Mouse (Mus musculus) MEL (cell line): ENCODE measurements around the gene Kcnn1. TPM values are rescaled to one million over a fixed set of nuclear protein-coding genes. Genes with fewer than 3 reads are reported as not detected.

Experiments used
- DNase-seq: peaks from one replicate; pipeline ENCODE4 v3.0.0; 2011; ENCODE audit warnings: low read depth, low spot score
- H3K27ac ChIP-seq: 2 replicates; pipeline ENCODE4 v1.5.1; 2012; ENCODE audit warnings: low read depth, mild to moderate bottlenecking, control low read depth, low read length, moderate library complexity; ENCODE audit not compliant: control insufficient read depth
- H3K27me3 ChIP-seq, 2 experiments: fragments of 150-350 bp in 1 of 2; sonication (generic) in 1 of 2; 2 replicates each; pipeline ENCODE4 v1.6.1; 2012; ENCODE audit warnings: low read length in 2 of 2, mild to moderate bottlenecking in 2 of 2, improper control_type of control experiment in 1 of 2, moderate library complexity in 1 of 2; ENCODE audit not compliant: insufficient read depth in 2 of 2, control insufficient read depth in 1 of 2
- H3K36me3 ChIP-seq, 2 experiments: 2 replicates each; pipeline ENCODE4 v1.6.1; 2012 to 2014; ENCODE audit warnings: low read length in 2 of 2, improper control_type of control experiment in 1 of 2, inconsistent platforms in 1 of 2, mild to moderate bottlenecking in 1 of 2; ENCODE audit not compliant: insufficient read depth in 2 of 2, control insufficient read depth in 1 of 2
- H3K4me1 ChIP-seq, 2 experiments: fragments of 150-350 bp in 1 of 2; sonication (generic) in 1 of 2; 2 replicates each; pipeline ENCODE4 v1.6.1; 2012; ENCODE audit warnings: low read length in 2 of 2, improper control_type of control experiment in 1 of 2, mild to moderate bottlenecking in 1 of 2; ENCODE audit not compliant: insufficient read depth in 2 of 2, control insufficient read depth in 1 of 2
- H3K4me3 ChIP-seq, 2 experiments: fragments of 150-350 bp in 1 of 2; sonication (generic) in 1 of 2; 2 replicates each; pipeline ENCODE4 v1.5.1; 2012; ENCODE audit warnings: low read depth in 2 of 2, low read length in 2 of 2, mild to moderate bottlenecking in 2 of 2, moderate library complexity in 2 of 2, control low read depth in 1 of 2, improper control_type of control experiment in 1 of 2; ENCODE audit not compliant: control insufficient read depth in 1 of 2, insufficient read depth in 1 of 2
- H3K79me2 ChIP-seq: 2 replicates; pipeline ENCODE4 v1.6.1; 2012; ENCODE audit warnings: mild to moderate bottlenecking, low read length, moderate library complexity; ENCODE audit not compliant: control insufficient read depth, poor library complexity, insufficient read depth
- H3K9ac ChIP-seq: 2 replicates; pipeline ENCODE4 v1.6.1; 2012; ENCODE audit warnings: low read depth, mild to moderate bottlenecking, control low read depth, low read length, moderate library complexity; ENCODE audit not compliant: control insufficient read depth, poor library complexity, severe bottlenecking
- H3K9me3 ChIP-seq: fragments of 150-350 bp; sonication (generic); replicated peaks from 2 replicates; pipeline ENCODE4 v1.6.1; 2012; ENCODE audit warnings: mild to moderate bottlenecking, low read length, improper control_type of control experiment, moderate library complexity; ENCODE audit not compliant: insufficient read depth
- CHD2 ChIP-seq: IDR thresholded peaks from 2 replicates; pipeline ENCODE4 v1.6.1; 2011; ENCODE audit warnings: low read length, improper control_type of control experiment
- CTCF ChIP-seq, 3 experiments: IDR thresholded peaks in 2 of 3; conservative IDR thresholded peaks in 1 of 3; 2 replicates each; pipeline ENCODE4 v1.5.1; 2011 to 2012; ENCODE audit warnings: low read length in 3 of 3, low read depth in 2 of 3, mild to moderate bottlenecking in 2 of 3, improper control_type of control experiment in 1 of 3, inconsistent platforms in 1 of 3, mixed read lengths in 1 of 3, moderate library complexity in 1 of 3; ENCODE audit not compliant: control insufficient read depth in 1 of 3, insufficient read depth in 1 of 3, poor library complexity in 1 of 3, severe bottlenecking in 1 of 3
- E2F4 ChIP-seq: IDR thresholded peaks from 2 replicates; pipeline ENCODE4 v1.6.1; 2011; ENCODE audit warnings: low read depth, low read length, improper control_type of control experiment, borderline replicate concordance
- EP300 ChIP-seq, 2 experiments: IDR thresholded peaks; 2 replicates each; pipeline ENCODE4 v1.6.1; 2011; ENCODE audit warnings: improper control_type of control experiment in 2 of 2, low read length in 2 of 2, low read depth in 1 of 2, mild to moderate bottlenecking in 1 of 2
- ETS1 ChIP-seq: IDR thresholded peaks from 2 replicates; pipeline ENCODE4 v1.6.1; 2012; ENCODE audit warnings: low read depth, mild to moderate bottlenecking, inconsistent platforms, low read length, improper control_type of control experiment, moderate library complexity
- HCFC1 ChIP-seq: IDR thresholded peaks from 2 replicates; pipeline ENCODE4 v1.6.1; 2012; ENCODE audit warnings: low read depth, mild to moderate bottlenecking, inconsistent platforms, low read length, improper control_type of control experiment, moderate library complexity
- JUND ChIP-seq: IDR thresholded peaks from 2 replicates; pipeline ENCODE4 v1.6.1; 2011; ENCODE audit warnings: low read depth, mild to moderate bottlenecking, improper control_type of control experiment, low read length
- KAT2A ChIP-seq: conservative IDR thresholded peaks from 2 replicates; pipeline ENCODE4 v1.6.1; 2012; ENCODE audit warnings: low read depth, low read length, improper control_type of control experiment, inconsistent platforms
- MAFK ChIP-seq: IDR thresholded peaks from 2 replicates; pipeline ENCODE4 v1.6.1; 2011; ENCODE audit warnings: low read depth, mild to moderate bottlenecking, low read length, improper control_type of control experiment, borderline replicate concordance
- MAX ChIP-seq: IDR thresholded peaks from 2 replicates; pipeline ENCODE4 v1.6.1; 2011; ENCODE audit warnings: low read length, improper control_type of control experiment
- MAZ ChIP-seq: IDR thresholded peaks from 2 replicates; pipeline ENCODE4 v1.6.1; 2012; ENCODE audit warnings: low read depth, mild to moderate bottlenecking, inconsistent platforms, low read length, improper control_type of control experiment
- MXI1 ChIP-seq: IDR thresholded peaks from 2 replicates; pipeline ENCODE4 v1.6.1; 2011; ENCODE audit warnings: mild to moderate bottlenecking, low read depth, low read length, improper control_type of control experiment
- MYB ChIP-seq: IDR thresholded peaks from 2 replicates; pipeline ENCODE4 v1.6.1; 2011; ENCODE audit warnings: mild to moderate bottlenecking, low read depth, low read length, improper control_type of control experiment
- MYC ChIP-seq: IDR thresholded peaks from 2 replicates; pipeline ENCODE4 v1.6.1; 2011; ENCODE audit warnings: low read depth, mild to moderate bottlenecking, low read length, improper control_type of control experiment, moderate library complexity
- NELFE ChIP-seq: IDR thresholded peaks from 2 replicates; pipeline ENCODE4 v1.6.1; 2011; ENCODE audit warnings: low read depth, low read length, improper control_type of control experiment
- NRF1 ChIP-seq: IDR thresholded peaks from 2 replicates; pipeline ENCODE4 v1.6.1; 2014; ENCODE audit warnings: low read depth, mild to moderate bottlenecking, inconsistent platforms, low read length, improper control_type of control experiment, moderate library complexity; ENCODE audit not compliant: poor library complexity, insufficient read depth, severe bottlenecking
- POLR2A ChIP-seq, 2 experiments: IDR thresholded peaks; 2 replicates each; pipeline ENCODE4 v1.6.1; 2011 to 2012; ENCODE audit warnings: low read length in 2 of 2, mild to moderate bottlenecking in 2 of 2, control low read depth in 1 of 2, improper control_type of control experiment in 1 of 2, low read depth in 1 of 2, moderate library complexity in 1 of 2; ENCODE audit not compliant: control insufficient read depth in 1 of 2, insufficient read depth in 1 of 2, poor library complexity in 1 of 2
- POLR2AphosphoS2 ChIP-seq: IDR thresholded peaks from 2 replicates; pipeline ENCODE4 v1.6.1; 2011; ENCODE audit warnings: low read length, improper control_type of control experiment
- RAD21 ChIP-seq: IDR thresholded peaks from 2 replicates; pipeline ENCODE4 v1.6.1; 2011; ENCODE audit warnings: mild to moderate bottlenecking, low read depth, low read length, improper control_type of control experiment
- SMC3 ChIP-seq: IDR thresholded peaks from 2 replicates; pipeline ENCODE4 v1.6.1; 2011; ENCODE audit warnings: low read depth, low read length, improper control_type of control experiment
- TAL1 ChIP-seq: IDR thresholded peaks from 2 replicates; pipeline ENCODE4 v1.6.1; 2012; ENCODE audit warnings: mild to moderate bottlenecking, inconsistent platforms, low read length, moderate library complexity, mixed read lengths
- TBP ChIP-seq: IDR thresholded peaks from 2 replicates; pipeline ENCODE4 v1.8.0; 2011; ENCODE audit warnings: low read depth, low read length, improper control_type of control experiment
- USF1 ChIP-seq: IDR thresholded peaks from 2 replicates; pipeline ENCODE4 v1.6.1; 2014; ENCODE audit warnings: low read depth, mild to moderate bottlenecking, inconsistent platforms, low read length, improper control_type of control experiment, moderate library complexity
- USF2 ChIP-seq, 2 experiments: IDR thresholded peaks; 2 replicates each; pipeline ENCODE4 v1.6.1; 2011 to 2012; ENCODE audit warnings: improper control_type of control experiment in 2 of 2, low read length in 2 of 2, borderline replicate concordance in 1 of 2, inconsistent platforms in 1 of 2, low read depth in 1 of 2, mild to moderate bottlenecking in 1 of 2; ENCODE audit not compliant: insufficient read depth in 1 of 2
- ZC3H11A ChIP-seq: IDR thresholded peaks from 2 replicates; pipeline ENCODE4 v1.6.1; 2012; ENCODE audit warnings: low read depth, mild to moderate bottlenecking, inconsistent platforms, low read length, improper control_type of control experiment
- ZKSCAN1 ChIP-seq: IDR thresholded peaks from 2 replicates; pipeline ENCODE4 v1.6.1; 2012; ENCODE audit warnings: low read depth, mild to moderate bottlenecking, inconsistent platforms, low read length, improper control_type of control experiment, moderate library complexity
- polyA plus RNA-seq, 2 experiments: library from polyadenylated mRNA; stranded (reverse) in 1 of 2; unstranded in 1 of 2; fragments of >175 nt in 1 of 2; fragments of >200 nt in 1 of 2; gene quantifications; 2 replicates each; pipeline versions ENCODE4 v1.2.1 to v1.2.4; 2012; ENCODE audit warnings: low replicate concordance in 2 of 2, low read depth in 1 of 2; ENCODE audit not compliant: insufficient read length in 2 of 2, insufficient read depth in 1 of 2, missing spikeins in 1 of 2
- total RNA-seq: library from RNA; depleted of rRNA; stranded (reverse); fragments of 300-350 nt; gene quantifications from 2 replicates; pipeline ENCODE4 v1.2.3, GENCODE M21; 2012

The Kcnn1 gene
- total and polyA plus RNA-seq, 3 experiments = 8.9 to 10.7 TPM; not detected in 1

DNA sequence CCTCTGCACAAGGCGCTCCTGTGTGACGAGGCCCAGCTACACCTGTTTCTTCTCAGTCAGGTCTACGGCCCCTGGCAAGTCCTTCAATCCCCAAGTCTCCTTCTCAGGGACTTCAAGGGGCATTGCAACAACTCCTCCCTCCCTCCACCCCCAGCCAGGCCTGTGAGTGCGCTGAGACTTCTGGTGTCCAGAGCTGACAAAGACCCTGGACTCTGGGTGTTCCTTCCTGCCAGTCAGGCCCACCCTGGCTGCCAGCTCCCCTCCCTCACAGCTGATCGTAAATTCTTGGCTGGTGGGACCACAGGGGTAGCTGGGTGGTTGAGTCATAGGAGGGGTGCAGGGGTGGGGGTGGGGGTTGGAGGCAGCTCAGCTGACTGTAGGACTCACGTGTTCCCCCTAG, 11.2 kb downstream of the Kcnn1 start:
- H3K9me3 ChIP-seq = no peaks in the 10 kb centered on the region
- H3K27me3 ChIP-seq = no peaks in the 10 kb centered on the region
- H3K79me2 ChIP-seq = no peaks in the 10 kb centered on the region; the same call in 1 of the 2 replicates
- no peak overlapping the region for H3K4me3 ChIP-seq
- TF ChIP-seq NELFE (no peak), E2F4 (no peak), MYC (no peak), JUND (no peak), MYB (no peak), TBP (no peak), HCFC1 (no peak), MAX (no peak), NRF1 (no peak), ZKSCAN1 (no peak), MXI1 (no peak), CHD2 (no peak), CTCF (IDR thresholded peaks at IDR 0.05 in 2 of 3, conservative IDR thresholded peaks at IDR 0.05 in 1 of 3; ENCODE audit: control insufficient read depth in 1 of 3, insufficient read depth in 1 of 3, low read depth in 2 of 3, low read length in 3 of 3, poor library complexity in 1 of 3, severe bottlenecking in 1 of 3) (no peak), SMC3 (no peak), MAZ (no peak), MAFK (no peak)
- H3K27ac ChIP-seq = no peak overlapping the region
- no peak for DNase-seq
- H3K9ac ChIP-seq = no peak overlapping the region
- H3K4me1 ChIP-seq = peaks cover 0 to 16% of the 10 kb centered on the region in 2 experiments; a peak in 3 of 4 replicates
- no peaks in the 10 kb centered on the region for H3K36me3 ChIP-seq

DNA sequence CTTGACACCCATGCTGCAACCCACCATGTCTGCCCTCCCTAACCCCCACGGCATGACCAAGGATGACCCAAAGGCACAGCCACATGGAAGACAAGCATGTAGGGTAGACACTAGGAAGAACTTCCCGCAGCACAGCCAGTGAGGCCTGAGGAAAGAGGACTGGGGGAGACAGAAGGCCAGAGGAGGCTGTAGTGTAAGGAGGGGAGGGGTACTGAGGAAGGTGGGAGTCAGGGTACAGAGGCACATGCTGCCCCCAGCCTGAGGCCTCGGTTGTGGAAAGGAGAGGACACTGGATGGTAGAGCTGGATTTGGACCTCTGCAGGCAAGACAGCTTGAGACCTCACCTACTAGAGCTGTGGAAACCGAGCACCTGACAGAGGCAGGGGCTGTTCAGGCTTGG, 12.1 kb downstream of the Kcnn1 start:
- Histone ChIP-seq H3K27ac (no peak overlapping the region), H3K4me3 (no peak overlapping the region), H3K79me2 (no peaks in the 10 kb centered on the region), H3K27me3 (no peaks in the 10 kb centered on the region), H3K9me3 (no peaks in the 10 kb centered on the region), H3K36me3 (no peaks in the 10 kb centered on the region), H3K4me1 (peaks cover 0 to 10% of the 10 kb centered on the region in 2 experiments; a peak in 3 of 4 replicates), H3K9ac (no peak overlapping the region)
- no peak for TF ChIP-seq HCFC1
- TF ChIP-seq MAFK = no peak
- TF ChIP-seq MAX = no peak
- TF ChIP-seq CTCF (IDR thresholded peaks at IDR 0.05 in 2 of 3, conservative IDR thresholded peaks at IDR 0.05 in 1 of 3; ENCODE audit: control insufficient read depth in 1 of 3, insufficient read depth in 1 of 3, low read depth in 2 of 3, low read length in 3 of 3, poor library complexity in 1 of 3, severe bottlenecking in 1 of 3) = no peak
- TF ChIP-seq POLR2A (IDR thresholded peaks at IDR 0.05; ENCODE audit: control insufficient read depth in 1 of 2, insufficient read depth in 1 of 2, low read depth in 1 of 2, low read length in 2 of 2, poor library complexity in 1 of 2) = no peak
- TF ChIP-seq POLR2AphosphoS2 = no peak
- no peak for TF ChIP-seq EP300 (IDR thresholded peaks at IDR 0.05; ENCODE audit: low read depth in 1 of 2, low read length in 2 of 2)
- TF ChIP-seq USF2 (IDR thresholded peaks at IDR 0.05; ENCODE audit: borderline replicate concordance in 1 of 2, insufficient read depth in 1 of 2, low read depth in 1 of 2, low read length in 2 of 2) = no peak
- no peak for TF ChIP-seq MAZ
- no peak for TF ChIP-seq SMC3
- no peak for TF ChIP-seq TBP
- TF ChIP-seq ETS1 = no peak
- TF ChIP-seq MXI1 = no peak
- no peak for TF ChIP-seq KAT2A
- no peak for TF ChIP-seq RAD21
- no peak for TF ChIP-seq TAL1
- TF ChIP-seq USF1 = no peak
- TF ChIP-seq NELFE = no peak
- TF ChIP-seq ZC3H11A = no peak
- DNase-seq = no peak
